Mouse (Mus musculus) frontal cortex, adult 2 months (tissue): ENCODE measurements around the gene Pik3ca. TPM values are rescaled to one million over a fixed set of nuclear protein-coding genes. Genes with fewer than 3 reads are reported as not detected.
"Not testable (repeated sequence)": the region's sequence is repeated elsewhere in the genome, so short reads cannot be mapped to it uniquely, and the experiment has no call there.

Experiments used
- DNase-seq, 2 experiments: peaks; one replicate each; pipeline ENCODE4 v3.0.0; 2022; ENCODE audit warnings: low spot score in 1 of 2; ENCODE audit errors: extremely low spot score in 1 of 2
- polyA plus RNA-seq: library from polyadenylated mRNA; depleted of rRNA; stranded (reverse); fragments of >200 nt; gene quantifications from 2 replicates; pipeline ENCODE4 v1.2.3, GENCODE M21; 2012

Gene Pik3ca
- polyA plus RNA-seq, 1 experiment = 23.4 TPM

DNA sequence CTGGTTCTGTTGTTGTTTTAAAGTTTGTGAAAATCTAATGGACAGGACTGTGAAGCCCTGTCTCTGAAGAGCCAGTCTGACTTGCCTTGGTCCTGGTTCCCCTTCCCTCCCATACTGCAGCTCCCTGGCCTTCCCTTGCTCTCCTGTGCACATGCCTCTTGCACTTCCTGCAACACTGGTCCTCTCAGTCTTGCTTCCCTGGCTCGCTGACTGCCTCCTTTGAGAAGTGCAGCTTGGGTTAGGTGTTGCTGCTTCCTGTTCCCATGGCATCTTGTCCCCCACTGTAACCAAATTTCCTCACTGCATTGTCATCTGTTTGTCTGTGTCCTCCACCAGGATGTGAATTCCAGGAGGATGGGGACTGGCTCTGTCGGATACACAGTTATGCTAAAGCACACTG is 2.5 kb downstream of the Pik3ca start:
- DNase-seq = no peak

DNA sequence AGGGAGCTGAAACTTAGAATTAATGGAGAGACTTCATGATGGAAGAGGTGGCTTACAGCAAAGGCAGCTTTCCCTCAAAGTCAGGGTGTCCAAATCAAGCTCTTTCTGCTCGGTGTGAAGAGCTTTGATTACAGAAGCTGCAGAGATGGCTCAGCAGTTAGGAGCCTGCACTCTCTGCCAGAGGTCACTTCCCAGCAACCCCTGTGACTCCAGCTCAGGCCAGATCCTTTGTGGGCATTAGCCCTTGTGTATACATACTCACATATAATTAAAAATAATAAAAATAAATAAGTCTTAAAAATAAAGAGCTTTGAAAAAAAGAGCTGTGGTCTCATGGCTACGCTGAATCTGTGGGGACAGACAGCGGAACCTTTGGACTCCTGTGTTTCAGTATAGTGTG is 4.1 kb downstream of the Pik3ca start:
- DNase-seq = no peak

GRCm38 (mm10) chr3:32402990-32403885 is 5.8 kb downstream of the Pik3ca start:
- DNase-seq = no peak

DNA sequence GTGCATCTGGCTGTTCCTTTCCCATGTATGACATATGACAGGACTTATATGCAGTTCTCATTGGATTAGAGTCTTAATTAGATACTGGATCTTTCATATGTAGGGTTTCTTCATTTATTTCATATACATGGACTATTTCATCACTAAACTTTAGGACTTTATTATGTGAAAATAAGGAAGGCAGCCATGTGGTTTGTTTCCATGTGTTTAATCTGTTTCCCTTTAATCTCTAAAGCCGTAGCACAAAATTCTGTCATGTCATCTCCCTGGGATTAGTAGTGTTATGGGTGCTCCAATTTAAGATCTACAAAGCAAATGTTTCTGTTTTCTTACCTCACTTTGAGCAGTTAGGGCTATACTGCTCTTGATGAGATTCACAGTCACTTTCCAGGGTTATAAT is 8.2 kb downstream of the Pik3ca start:
- no peak for DNase-seq

GRCm38 (mm10) chr3:32406804-32407203 is 9.3 kb downstream of the Pik3ca start:
- no peak for DNase-seq

GRCm38 (mm10) chr3:32408811-32409273 is 11.4 kb downstream of the Pik3ca start:
- no peak for DNase-seq

GRCm38 (mm10) chr3:32412502-32413044 is 15.1 kb downstream of the Pik3ca start:
- no peak for DNase-seq

DNA sequence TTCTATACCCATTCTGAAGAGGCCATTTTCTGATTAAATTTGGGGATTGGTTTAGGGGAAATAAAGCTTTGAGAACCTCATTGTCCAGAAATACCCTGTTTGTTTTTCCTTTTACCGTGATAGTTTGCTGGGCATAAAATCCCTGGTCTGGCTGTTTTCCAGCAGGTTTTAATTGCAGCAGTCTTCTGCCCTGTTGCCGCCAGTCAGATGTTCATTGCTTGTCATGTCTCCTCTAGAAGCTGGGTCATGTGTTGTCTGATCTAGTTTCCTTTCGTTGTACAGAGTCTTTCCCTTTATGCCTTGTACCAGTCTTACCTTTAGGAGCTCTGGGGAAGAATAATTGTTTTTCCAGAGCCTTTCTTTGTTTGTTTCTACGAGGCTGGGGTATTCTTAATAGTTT is 16.9 kb downstream of the Pik3ca start:
- no peak for DNase-seq

DNA sequence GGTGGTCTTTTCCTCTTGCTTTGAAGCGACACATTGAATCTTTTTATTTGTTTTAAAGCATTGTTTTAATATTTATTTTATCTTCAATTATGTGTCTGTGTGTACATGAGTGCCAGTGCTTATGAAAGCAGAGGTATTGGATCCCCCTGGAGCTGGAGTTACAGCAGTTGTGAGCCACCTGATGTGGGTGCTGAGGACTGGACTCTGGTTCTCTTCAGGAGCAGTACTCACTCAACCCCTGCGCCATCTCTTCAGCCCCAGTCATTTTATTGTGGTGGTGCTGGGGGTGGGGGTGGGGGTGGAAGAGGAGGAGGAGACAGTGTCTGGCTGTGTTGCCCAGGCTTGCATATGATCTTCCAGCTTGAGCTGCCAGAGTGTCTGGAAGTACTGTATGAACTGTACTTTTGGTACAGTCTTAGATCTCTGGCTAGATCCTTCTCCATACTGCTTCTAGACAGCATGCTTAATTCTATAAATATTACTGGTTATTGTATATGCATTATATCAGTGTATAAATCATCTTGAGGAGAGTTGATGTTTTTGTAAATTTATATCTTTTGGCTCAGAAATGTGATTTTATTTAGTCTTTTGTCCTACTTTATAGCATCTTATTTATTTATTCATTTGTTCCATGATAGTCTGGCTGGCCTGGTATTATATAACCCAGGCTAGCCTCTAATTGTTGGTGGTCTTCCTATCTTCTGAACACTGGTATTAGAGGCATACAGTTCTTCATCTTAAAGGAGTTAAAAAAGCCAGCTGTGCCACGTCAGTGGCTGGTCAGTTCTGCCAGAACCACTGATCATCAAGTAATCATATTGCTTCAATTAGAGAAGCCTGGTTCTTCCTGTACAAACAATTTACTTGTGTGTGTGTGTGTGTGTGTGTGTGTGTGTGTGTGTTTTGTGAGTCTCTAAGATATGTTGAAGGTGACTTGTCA is 18.2 kb downstream of the Pik3ca start:
- DNase-seq = no peak

DNA sequence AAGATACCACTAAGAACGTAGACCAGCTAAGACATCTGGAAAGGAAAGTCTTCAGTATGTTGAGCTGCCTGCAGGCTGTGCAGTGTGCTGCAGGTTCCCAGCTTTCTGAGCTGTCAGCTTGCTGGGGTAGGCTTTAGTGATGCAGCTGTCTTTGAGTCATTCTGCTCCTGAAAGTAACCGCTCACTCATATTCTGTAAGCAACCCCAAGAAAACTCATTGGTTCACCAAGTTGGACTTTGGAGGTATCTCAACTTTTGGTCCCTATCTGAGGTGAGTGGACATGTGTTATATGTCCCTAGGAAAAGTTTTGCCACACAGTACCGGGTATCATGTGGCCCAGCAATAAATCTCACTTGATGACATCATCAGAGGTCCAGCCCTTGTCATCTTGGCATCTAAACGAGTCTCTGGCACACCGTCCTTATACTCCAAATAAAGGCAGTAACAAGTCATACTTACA is 20.3 kb downstream of the Pik3ca start:
- no peak for DNase-seq

DNA sequence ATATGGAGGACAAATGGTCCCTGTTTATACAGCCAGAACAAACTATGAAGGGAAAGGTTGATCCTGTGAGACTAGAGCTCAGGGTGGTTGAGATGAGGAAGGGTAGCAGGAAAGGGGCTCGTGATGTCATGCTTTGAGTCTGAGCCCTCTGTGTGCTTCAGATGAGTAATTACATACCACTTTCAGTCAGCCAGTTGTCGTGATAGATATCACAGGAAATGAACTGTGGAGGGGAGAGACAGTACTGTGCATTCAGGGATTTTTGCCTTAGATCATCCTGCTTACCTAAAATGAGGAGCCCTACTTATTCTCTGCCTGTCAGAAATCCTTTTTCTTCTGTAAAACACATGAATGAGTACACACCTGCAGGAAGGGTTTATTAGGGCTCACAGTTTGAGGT is 22.4 kb downstream of the Pik3ca start:
- DNase-seq = no peak

GRCm38 (mm10) chr3:32421115-32422054 is 23.9 kb downstream of the Pik3ca start:
- no peak for DNase-seq

DNA sequence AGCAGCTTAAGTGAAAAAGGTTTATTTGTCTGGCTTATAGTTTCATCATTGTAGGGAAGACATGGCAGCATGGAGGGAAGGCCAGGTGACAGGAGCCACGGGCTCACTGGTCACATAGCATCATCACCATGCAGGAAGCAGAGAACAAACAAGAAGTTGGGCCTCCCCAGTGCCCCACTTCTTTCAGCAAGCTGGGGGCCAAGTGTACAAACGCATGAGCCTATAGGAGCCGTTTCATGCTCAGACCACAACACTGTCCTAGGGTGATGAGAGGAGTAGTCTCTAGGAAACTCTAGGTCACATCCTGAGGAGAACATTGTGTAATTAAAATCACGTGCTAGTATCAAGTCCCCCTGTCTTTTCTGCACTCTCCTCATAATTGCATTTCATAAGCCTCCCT is 30.2 kb downstream of the Pik3ca start:
- no peak for DNase-seq

DNA sequence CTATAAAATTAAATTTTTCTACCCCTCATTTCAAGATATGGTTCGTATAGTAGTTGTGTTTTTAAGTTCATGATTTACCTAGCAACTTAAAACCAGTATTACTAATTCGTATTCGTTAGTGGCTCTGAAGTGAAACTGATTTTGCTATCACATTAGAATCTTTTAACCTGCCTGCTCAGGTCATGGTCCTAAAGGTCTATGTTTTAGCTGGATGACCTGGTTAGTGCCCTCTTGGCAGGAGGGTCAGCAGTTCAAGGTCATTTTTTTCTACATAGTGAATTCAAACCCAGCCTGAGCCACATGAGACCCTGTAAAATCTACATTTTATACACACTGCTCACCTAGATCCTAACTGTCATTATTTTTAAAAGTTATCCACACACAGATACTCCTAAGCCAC is 30.9 kb downstream of the Pik3ca start:
- DNase-seq = no peak

DNA sequence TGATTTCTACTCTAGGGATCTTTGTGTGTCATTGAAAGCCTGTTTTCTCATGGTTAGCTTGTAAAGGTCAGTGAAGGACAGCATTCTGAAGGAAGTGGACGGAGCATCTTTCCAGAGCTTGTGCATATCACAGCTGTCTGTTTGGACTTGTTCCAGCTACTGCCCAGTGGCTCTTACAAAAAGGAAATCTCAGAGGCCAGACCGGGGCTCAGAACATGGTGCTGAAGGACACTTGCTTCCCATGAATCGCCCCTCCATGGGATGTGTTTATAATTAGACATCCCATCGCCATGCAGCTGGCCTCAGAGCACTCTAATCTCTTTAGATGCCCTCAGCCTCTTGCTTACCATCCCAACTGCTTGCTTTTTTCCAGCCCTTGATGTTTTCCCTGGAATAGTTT is 31.4 kb downstream of the Pik3ca start:
- no peak for DNase-seq

- not testable (repeated sequence) for DNase-seq
These were observed 31.9 kb downstream of the Pik3ca start for GRCm38 (mm10) chr3:32429351-32429750.

DNA sequence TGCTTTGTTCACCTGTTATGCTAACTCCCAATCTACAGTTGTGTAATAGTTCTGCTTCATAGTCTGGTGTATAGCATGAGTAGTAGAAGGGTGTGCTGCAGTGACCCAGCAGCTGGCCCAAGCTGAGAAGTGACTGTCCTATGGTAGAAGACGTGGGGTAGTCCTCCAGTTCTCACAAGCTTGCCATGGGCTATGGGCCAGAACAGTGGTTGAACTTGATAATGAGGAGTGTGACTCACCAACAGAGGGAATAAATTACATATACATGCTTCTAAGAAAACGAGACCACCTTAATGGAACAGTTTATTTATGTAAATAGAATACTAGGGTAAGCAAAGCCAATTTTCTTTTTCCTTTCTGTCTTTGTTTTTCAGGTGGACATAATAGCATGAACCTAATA is 32.9 kb downstream of the Pik3ca start:
- no peak for DNase-seq

DNA sequence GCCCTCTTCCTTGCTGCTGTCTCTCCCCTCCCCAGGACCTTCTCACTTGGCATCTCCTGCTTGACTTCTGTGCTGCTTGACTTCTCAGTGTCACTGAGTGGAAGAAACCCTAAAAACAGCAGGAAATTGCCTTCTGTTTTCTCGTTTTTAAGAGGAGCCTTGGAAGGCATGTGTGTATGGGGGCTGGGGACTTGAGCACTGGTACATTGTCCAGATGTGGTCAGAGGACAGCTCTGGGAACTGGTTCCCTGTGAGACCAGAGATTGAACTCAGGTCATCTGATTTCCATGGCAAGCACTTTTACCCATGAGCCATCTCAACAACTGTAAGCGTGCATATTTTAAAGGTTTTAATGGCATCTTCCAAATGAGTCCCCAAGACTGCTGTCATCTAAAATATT is 36.5 kb downstream of the Pik3ca start:
- DNase-seq = no peak

DNA sequence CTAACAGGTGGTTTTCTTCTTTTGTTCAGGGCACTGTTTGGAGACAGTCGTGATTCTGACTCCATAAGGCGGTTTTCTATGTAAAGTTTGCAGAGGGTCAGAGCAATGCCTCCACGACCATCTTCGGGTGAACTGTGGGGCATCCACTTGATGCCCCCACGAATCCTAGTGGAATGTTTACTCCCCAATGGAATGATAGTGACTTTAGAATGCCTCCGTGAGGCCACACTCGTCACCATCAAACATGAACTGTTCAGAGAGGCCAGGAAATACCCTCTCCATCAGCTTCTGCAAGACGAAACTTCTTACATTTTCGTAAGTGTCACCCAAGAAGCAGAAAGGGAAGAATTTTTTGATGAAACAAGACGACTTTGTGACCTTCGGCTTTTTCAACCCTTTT is 38.6 kb downstream of the Pik3ca start:
- no peak for DNase-seq

DNA sequence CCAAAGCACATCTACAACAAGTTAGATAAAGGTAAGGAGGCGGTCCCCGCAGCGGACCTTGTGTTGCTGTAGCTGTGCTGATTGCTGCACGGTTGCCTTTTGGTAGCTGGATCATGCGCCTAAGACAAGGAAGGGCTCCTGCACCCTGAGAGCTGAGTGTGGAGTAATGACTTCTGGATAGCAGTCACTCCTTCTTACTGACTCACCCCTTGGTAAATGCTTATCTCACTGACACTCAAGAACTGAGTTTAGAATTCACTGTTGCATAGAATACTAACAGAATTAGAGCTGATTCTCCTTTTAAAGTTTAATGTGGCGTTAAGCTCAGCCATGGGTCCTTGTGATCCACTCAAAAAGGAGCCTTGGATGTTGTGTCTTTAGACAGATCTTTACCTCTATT is 39.8 kb downstream of the Pik3ca start:
- no peak for DNase-seq
